Mouse (Mus musculus) B cell, adult 67 days (primary cell): ENCODE results near the gene Rorb. TPM values are rescaled to one million over a fixed set of nuclear protein-coding genes. Genes with fewer than 3 reads are reported as not detected.

Experiments used
- total RNA-seq, 2 experiments: library from RNA; stranded (reverse); gene quantifications; 4 replicates each; pipeline ENCODE4 v1.2.4; 2023

The Rorb gene
- total RNA-seq = not detected

DNA sequence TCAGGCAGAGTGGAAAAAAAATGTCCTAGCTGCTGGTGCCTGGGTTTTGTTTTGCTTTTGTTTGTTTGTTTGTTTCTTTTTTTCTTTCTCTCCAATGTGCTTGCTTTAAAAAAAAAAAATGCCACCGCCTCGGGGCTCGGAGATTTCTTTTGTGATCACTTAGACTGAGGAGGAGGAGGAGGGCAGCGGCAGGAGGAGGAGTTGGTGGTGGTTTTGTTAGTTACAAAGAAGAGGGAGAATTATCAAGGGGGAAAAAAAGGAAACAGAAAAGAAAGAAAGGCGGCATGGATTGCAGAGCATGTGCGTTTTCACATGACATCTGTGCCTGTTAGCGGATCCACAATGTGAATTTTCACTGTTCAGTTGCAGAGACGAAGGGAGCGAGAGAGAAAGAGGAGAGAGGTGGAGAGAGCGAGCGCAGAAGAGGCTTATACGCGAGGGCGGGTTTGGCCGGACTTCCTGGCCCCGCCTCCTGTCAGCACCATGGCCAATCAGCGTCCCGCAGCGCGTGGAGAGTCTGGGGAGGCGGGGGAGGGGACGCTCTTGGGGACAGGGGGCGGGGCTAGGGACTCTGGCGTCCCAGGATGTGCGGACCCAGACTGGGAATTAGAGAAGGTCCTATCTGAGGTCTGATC is at the start of gene Rorb:
TSS of gene Rorb (minus strand) at position 404 of the 635 bp plus-strand sequence.

